Mouse (Mus musculus) T-cell, adult 2 months (primary cell): Measurements from ENCODE around the gene Dgat2.

Experiments
- DNase-seq: peaks from one replicate; pipeline ENCODE4 v3.0.0; 2022; ENCODE audit warnings: low spot score

The Dgat2 gene

DNA sequence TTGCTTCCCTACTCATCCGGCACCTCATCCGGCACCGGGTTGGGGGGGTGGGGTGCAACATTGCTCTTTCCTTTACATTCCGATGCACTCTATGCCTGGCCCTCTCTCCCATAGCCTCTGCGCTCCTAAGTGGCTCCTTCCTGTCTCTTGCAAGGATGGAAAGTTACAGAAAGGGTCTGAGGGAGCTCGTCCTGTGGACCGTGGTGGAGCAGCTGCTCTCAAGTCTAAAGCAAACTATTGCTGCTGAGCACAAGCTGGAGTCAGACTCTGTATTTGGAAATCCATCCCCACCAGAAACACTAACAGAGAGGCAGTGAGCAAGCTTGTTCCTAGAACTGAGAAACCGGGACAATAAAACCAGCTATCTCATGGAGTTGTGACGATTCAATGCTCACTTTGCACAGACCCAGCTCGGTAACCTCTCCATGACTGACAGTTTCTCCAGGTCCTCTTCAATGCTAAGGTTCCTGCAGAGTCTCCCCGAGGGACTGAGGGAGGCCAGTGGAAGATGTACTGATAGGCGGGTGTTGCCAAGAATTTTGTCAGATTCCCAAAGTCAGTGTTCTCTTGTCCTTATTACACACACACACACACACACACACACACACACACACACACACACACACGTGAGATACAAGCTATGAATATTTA is 42.6 kb downstream of the Dgat2 start:
- DNase-seq = no peak

DNA sequence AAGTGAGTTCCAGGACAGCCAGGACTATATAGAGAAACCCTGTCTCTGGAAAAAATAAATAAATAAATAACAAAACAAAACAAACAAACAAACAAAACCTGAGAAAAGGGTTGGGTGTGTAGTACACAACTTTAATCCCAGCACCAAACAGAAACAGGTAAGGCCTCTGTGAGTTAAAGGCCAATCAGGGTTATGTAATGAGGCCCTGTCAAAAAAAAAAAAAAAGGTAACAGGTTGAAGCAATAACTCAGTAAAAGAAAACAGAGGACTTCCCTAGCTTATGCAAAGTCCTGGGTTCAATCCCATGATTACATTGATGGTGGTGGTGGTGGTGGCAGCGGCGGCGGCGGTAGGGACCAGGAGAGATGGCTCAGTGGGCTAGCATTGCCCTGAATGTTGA is 45.0 kb downstream of the Dgat2 start:
- no peak for DNase-seq

DNA sequence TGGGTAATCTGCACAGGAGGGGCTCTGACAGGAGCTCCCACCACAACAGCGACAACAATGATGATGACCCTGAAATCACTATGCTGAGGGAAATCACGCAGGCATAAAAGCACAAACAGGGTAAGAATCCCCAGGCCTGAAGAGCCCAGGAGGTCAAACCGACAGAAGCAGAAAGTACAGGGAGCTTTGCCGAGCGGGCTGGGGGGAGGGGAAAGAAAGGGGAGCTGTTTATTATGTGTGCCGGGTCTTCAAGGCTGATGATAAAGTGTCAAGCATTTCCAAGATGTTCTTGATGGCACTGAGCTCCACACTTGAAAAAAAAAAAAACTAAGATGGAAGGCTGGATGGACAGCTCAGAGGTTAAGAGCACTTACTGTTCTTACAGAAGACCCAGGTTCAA is 45.7 kb downstream of the Dgat2 start:
- DNase-seq = no peak

DNA sequence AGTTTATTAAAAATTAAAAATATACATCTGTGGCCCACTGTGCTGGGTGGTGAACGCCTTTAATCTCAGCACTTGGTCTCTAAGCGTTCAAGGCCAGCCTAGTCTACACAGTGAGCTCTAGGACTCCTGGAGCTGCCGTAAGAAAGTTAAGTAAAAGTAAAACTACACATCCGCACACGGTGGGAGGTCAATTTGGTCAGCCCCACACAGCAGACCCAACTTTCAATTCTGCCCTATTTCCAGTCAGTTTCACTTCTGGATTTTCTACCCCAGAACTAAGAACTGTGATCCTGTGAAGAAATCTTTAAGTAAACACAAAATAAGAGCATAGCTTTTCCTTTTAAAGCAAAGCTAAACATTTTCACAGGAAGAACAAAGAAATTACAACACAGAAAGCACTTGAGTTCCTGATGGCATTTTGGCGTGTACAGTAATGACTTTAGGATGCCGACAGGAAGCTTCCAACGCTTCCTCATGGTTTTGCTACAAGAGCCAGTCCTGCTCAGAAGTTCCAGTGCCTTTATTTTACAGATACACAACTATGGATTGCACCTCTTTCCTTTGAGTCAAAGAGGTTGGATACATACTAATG is 48.6 kb downstream of the Dgat2 start:
- DNase-seq = no peak

DNA sequence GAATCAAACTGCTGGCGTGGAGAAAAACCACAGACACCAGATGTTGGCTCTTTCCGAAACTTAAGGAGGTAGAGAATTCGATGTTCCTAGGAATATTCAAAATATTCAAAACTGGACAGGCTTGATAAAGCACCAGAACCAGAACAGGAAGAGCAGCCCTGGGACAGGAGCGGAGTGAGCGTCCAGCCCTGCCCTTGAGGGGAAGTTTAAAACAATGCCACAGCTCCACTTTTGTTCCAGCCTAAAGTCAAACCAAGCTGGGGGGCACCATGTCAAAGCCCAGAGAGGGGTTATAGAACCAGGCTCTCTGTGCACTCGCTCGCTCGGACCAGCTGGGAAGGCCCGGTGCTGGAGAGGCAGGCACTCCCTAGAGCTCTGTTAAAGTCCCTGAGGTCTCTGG is 49.9 kb downstream of the Dgat2 start:
- no peak for DNase-seq

DNA sequence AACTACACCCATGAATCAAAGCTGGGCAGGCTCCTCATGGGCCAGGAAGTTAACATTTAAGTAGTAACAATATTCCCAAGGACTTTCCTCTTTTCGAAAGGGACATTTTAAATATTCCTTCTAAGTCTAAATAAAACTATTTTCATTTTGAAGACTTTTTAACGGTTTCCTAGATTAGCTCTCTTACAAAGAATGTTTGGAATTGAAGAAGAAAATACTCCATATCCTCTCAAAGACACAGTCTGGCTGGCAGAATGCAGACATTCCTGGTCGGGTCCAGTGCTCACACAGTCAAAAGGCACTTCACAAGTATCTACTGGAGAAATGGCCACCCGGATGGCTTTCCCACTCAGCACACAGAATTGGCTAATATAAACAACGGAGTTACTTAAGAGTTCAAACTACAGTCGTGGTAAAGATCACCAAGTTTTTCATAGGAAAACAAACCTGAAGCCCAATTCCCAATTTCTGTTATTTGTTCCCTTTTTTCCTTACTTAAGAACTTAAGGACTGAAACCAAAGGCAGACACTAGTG is 50.6 kb downstream of the Dgat2 start:
- DNase-seq = no peak

DNA sequence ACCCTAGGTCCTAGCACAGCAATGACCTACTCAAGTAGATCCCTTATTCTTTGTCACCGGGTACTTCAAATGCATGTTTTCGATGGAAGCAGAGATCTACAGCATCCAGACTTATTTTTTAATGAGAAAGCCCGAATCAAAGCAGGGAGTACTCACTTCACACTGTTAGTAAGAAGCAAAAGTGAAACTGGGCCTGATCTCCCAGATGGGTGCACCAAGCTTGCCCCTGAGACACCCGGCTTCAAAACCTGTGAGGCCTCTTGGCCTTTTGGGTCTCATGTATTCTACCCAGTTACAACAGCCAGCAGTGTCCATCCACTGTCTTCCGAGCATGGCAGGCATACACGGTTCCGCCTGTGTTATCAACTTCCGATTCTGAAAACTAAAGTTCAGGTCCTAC is 53.6 kb downstream of the Dgat2 start:
- no peak for DNase-seq

DNA sequence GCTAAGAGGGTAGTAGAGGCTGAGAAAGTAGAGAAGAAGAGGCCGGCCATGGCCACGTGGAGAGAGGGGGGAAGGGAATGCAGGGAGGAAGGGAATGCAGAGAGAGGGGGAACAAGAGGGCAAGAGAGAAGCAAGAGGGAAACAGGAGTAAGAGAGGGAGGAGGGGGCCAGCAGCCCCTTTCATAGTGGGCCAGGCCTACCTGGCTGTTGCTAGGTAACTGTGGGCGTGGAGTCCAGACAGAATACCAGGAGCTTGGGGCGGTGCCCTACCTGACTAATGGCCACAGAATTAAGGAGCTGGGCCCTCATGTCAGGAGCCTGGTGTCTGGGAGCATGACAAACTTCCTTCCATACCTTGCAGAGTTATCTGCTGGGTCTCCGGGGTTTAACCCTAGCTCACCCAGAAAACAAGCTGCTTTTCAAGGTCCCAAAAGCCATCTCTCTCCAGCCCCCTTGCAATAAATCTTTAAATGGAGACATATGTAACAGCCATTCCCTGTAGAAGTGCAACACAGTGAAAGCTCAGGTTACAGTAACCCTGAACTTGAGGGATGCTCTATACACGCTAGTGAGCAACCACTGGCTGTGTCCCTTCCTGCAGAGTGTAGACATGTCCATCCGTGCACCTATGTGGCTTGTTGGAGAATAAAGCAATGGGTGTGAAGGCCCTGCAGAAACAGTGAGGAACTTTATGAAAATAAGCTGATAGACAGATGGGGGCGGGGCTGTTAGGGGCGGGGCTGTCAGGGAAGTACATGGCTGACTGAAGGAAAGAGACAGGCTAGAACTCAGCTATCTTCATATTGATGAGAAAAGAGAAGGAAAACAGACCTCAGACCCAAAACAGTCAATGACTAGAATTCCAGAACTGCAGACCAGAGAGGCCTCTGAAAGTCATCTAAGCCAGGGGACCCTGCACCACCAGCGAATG is 54.2 kb downstream of the Dgat2 start:
- no peak for DNase-seq

DNA sequence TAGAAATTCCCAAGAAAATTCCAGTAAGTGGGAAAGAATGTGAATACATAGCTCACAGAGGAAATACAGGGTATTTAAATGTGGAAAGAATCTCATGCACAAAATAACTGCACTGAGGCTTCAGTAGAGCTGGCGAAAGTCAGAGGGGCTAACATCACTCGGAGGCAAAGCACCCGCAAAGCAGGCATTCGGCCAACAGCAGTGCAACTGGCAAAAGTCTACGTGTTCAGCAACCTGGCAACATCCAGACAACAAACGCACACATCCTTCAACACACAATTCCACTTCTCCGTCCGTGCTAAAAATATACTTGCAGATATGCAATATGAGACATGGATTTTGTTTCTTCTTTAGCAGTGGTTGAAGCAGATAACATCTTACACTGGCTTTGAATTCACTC is 56.5 kb downstream of the Dgat2 start:
- DNase-seq = no peak

DNA sequence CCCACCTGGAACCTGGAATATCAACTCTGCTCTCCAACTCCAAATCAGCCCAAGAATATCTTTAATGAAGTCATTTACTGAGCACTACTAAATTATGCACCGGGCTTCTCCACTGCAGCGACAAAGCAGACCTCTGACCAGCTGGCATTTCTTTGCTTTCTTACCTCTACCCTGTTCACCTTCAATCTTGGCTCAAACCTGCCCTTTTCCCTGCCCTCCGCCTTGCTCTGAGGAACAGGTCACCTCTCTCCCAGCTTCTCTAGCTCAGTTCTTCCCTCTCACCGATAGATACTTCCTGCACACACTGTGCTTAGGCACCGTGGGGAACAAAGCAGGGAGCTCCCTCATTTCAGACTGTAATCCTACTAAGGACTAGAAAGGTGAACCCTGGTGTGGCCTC is 59.9 kb downstream of the Dgat2 start:
- no peak for DNase-seq

DNA sequence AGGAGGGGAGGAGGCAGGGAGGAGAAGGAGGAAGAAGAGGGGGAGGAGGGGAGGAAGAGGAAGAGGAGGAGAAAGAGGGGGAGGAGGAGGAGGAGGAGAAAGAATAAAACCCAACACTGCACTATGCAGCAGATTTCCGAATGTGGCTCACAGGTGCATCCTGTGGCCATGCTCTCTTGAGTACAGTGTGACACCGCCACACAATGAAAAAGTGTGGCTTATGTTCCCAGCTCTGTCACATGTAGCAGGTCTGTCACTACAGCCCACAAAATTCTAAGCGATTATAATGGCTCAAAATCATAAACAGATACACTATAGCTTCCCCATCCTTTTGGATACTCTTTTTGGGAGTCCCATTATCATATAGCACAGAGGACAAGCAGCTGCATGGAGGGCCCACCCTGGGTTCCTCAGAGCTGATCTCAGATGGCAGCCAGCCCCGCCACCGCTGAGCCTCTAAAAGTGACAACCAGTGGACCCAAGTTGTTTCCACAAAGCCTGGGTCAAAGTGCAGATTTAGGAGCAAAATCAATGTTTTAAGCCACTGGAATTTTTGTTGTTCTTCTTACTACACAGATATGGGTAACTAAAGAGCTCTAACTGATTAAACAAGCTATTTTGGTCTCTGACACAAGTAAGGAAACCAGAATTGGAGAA is 61.5 kb downstream of the Dgat2 start:
- DNase-seq = no peak

DNA sequence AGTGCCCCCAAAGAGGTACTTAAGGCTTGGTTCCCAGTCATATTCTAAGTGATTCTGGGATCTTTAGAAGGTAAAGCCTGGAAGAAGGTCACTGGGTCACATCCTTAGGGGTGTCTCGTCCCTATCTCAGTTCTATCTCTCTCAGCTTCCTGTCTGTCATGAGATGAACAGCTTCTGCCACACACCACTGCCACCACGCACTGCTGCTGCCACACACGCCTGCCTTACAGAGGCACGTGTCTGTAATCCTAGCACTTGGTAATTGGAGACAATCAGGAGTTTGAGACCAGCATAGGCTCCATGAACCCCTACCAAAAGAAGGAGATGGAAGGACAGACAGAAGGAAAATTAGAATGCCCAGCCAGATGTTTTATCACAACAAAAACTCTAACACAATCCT is 62.4 kb downstream of the Dgat2 start:
- DNase-seq = no peak

DNA sequence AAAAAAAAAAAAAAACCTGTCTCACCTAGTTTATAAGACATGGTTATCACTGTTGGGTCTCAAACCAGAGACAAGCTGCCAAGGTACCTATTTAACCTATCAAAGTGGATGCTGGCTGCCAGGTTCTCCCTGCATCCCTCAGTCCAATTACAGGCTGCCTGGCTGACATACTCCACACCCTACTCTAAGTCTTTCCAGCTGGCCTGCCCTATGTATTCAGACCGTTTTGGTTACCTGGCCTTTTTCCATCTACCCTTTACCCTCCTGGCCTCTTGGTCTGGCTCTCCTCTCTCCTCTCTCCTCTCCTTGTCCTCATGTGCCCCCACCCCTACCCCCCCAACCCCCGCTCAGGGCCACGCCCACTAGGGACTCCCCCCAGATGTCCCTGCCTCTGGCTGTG is 65.7 kb downstream of the Dgat2 start:
- no peak for DNase-seq

DNA sequence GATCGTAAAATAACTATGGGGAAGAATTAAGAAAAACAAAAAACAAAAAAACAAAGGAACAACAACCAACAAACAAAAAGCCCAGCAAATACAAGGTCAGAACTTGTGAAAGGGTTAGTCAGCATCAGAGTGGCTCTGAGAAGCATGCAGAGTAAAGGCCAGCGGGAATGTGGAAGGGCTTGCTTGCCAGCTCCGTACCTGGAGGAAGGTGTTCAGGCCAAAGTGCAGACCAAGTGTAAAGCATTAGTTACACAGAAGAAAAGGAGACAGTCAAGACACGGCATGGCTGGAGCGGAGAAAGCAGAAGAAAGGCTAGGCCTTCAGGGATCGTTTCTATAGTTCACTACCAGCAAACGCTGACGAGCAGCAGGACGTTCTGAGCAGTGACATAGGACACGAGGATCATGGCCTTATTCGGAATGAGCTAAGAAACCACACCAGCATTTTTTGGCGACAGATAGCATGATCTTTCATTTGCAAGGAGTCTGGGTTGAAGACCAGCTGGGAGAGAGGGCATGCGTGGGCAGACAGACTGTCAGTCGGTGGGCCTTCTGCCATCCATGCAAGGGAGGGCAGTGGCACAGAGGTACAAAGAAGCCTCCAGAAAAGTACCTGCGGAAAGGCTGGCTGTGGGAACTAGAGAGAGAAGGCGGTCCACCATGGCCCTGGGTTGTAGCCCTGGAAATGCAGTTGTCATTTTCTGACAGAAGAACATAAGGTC is 68.4 kb downstream of the Dgat2 start:
- no peak for DNase-seq

DNA sequence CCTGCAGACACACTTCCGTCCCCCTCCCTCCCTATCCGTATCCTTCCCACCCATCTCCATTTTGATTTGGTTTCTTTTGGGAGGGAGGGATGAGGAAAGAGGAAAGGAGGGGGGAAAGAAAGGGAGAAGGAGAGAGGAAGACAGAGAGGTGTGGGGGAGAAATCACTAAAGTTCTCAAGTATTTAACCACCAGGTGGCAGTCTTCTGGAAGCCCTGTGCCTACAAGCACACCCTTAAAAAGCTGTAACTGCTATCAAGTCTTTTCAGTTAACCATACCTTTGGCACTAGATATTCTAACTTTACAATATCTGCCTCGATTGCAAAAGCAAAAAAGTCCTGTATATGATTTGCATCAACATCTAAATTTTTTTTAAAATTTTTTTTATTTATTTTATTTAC is 75.0 kb downstream of the Dgat2 start:
- peak; percentile 23 for DNase-seq

DNA sequence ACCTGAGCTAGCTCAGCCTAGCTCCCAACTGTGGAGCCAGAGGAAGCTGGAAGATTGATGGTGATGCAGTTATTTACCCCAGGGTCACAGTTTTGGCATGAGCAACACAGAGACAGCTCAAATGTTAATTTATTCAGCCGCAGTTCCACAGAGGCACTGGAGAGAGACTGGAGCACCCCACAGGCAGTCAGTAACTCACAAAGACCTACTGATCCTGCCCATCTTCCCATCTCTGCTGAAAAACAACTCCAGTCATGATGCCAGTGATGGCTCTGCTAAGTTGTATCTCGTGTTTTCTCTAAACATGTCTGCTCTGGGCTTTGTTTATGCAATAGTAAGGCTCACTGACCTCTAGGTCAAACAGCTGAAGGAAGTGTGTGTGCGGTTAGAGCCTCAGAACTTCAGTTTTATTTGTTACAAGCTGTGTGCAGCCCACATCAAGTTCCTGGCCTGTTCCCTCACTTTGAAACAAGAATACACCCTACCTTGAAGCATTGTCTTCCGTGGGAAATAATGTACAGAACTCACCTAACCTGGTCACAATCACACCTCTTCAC is 75.7 kb downstream of the Dgat2 start:
- no peak for DNase-seq
